Mouse (Mus musculus) testis, adult 2 months (tissue): Measurements from ENCODE around the gene Tssk4. TPM values are rescaled to one million over a fixed set of nuclear protein-coding genes. Genes with fewer than 3 reads are reported as not detected.

ENCODE experiments used
- H3K27ac ChIP-seq: fragments of 200-500 bp; 2 replicates; pipeline ENCODE4 v1.5.1; 2012; ENCODE audit warnings: low read depth, low read length; ENCODE audit not compliant: control insufficient read depth, insufficient read depth
- H3K27me3 ChIP-seq: fragments of 200-500 bp; 2 replicates; pipeline ENCODE4 v1.6.1; 2012; ENCODE audit warnings: mild to moderate bottlenecking, low read length, moderate library complexity; ENCODE audit not compliant: control insufficient read depth, insufficient read depth
- H3K36me3 ChIP-seq: fragments of 200-500 bp; 2 replicates; pipeline ENCODE4 v1.6.1; 2012; ENCODE audit warnings: mild to moderate bottlenecking, low read length; ENCODE audit not compliant: control insufficient read depth, insufficient read depth
- H3K4me1 ChIP-seq: fragments of 200-500 bp; 2 replicates; pipeline ENCODE4 v1.6.1; 2012; ENCODE audit warnings: low read length; ENCODE audit not compliant: control insufficient read depth, insufficient read depth
- H3K4me3 ChIP-seq: fragments of 200-500 bp; 2 replicates; pipeline ENCODE4 v1.5.1; 2012; ENCODE audit warnings: low read depth, mild to moderate bottlenecking, low read length, moderate library complexity, mixed read lengths; ENCODE audit not compliant: control insufficient read depth
- CTCF ChIP-seq: fragments of 200-500 bp; IDR thresholded peaks from 2 replicates; pipeline ENCODE4 v1.5.1; 2012; ENCODE audit warnings: low read depth, mild to moderate bottlenecking, inconsistent platforms, low read length, moderate library complexity; ENCODE audit not compliant: control insufficient read depth, insufficient read depth, insufficient replicate concordance
- POLR2A ChIP-seq: fragments of 200-500 bp; IDR thresholded peaks from 2 replicates; pipeline ENCODE4 v1.6.1; 2012; ENCODE audit warnings: low read depth, mild to moderate bottlenecking, inconsistent platforms, low read length, moderate library complexity; ENCODE audit not compliant: control insufficient read depth
- polyA plus RNA-seq: library from polyadenylated mRNA; depleted of rRNA; stranded (reverse); fragments of >200 nt; gene quantifications from 2 replicates; pipeline ENCODE4 v1.2.3, GENCODE M21; 2012

Tssk4 gene
- polyA plus RNA-seq, 1 experiment: 200 TPM

DNA sequence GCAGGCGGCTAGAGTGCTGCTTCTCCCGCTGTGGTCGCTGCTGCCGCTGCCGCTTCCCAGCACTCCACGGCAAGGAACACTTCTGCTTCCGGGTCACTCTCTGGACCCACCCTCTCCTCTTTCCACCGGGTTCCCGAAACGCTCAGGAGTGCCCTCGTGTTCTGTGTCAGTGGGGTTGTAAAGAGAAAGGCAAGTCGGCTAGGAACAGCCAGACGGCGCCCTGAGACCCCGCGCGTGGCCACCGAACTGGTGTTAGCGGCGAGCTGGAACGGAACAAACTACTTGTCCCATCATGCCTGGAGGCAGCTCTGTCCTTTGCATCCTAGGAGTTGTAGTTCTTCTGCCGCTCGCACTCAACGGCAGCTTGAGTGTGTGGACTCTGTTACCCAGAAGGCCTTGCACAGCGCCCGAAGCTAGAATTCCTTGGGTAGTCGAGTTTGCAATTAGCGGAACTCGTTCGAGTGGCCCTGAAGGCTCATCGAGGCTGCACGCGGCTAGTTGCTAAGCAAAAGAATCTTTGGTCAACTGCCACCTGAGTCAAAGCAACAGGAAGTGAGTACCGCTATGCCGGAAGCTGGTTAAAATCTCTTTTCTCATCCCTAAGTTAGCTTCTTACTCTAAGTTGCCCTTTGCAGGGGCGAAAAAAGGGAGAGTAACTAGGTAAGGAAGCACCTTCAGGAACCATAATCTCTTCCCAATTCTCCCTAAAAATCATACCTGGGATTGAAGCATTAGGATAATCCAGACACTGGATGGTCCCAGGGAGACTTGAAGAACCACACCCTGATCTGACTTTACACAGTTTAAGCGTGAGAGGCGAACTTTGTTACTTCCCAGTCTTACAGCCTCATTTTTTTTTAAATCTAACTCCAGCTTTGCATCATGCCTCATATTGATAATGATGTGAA lies 22.1 kb downstream of the Tssk4 start, which contains the start of the genes Gmpr2 and Nedd8:
TSS of gene Gmpr2 (plus strand) at position 109 of the 908 bp plus-strand sequence.
TSS of gene Nedd8 (minus strand) at position 292 of the 908 bp plus-strand sequence.
- TF ChIP-seq POLR2A: peak; percentile 75
- no peak for TF ChIP-seq CTCF

DNA sequence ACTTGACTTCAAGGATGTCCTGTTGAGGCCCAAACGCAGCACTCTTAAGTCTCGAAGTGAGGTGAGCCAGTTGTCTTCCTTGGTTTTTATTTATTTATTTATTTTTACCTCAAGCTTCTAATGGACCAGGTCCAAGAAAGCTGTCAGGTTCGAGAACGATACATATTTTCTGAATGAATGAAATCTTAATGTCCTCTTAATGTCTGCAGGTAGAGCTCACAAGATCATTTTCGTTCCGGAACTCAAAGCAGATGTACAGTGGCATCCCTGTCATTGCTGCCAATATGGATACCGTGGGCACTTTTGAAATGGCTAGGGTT lies 22.7 kb downstream of the Tssk4 start:
- peak overlapping the region; percentile 99; the same call in 1 of the 2 replicates for H3K4me3 ChIP-seq
- TF ChIP-seq POLR2A: no peak
- H3K27ac ChIP-seq: peak overlapping the region; percentile 93
- H3K27me3 ChIP-seq: no peaks in the 10 kb centered on the region
- H3K4me1 ChIP-seq: no peaks in the 10 kb centered on the region; the same call in 1 of the 2 replicates
- H3K36me3 ChIP-seq: peaks cover 6% of the 10 kb centered on the region

More for the DNA sequence above, 22.1 kb downstream of the Tssk4 start, which contains the start of the genes Gmpr2 and Nedd8:
- Histone ChIP-seq H3K4me1 (no peaks in the 10 kb centered on the region; the same call in 1 of the 2 replicates), H3K36me3 (peaks cover 6% of the 10 kb centered on the region), H3K27ac (peak within 1 kb of the TSS; percentile 100), H3K27me3 (no peaks in the 10 kb centered on the region), H3K4me3 (peak within 1 kb of the TSS; percentile 99)

DNA sequence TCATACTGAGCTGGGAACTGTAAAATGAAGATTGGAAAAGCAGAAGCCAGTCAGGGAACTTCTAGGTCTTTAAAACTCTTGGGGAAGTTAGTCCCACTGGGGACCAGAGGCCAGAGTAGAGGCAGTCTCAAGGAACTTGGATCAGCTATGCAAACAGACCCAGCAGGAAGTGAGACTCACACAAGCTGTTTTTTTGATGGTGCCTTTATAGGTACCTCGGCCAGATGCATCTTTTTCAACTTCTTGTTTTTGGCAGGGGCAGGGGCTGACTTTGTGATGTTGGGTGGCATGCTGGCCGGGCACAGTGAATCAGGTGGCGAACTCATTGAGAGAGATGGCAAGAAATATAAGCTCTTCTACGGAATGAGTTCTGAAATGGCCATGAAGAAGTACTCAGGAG lies 27.6 kb downstream of the Tssk4 start:
- no peaks in the 10 kb centered on the region for H3K27me3 ChIP-seq
- no peak for TF ChIP-seq CTCF
- TF ChIP-seq POLR2A: no peak
- no peak overlapping the region for H3K4me3 ChIP-seq
- H3K27ac ChIP-seq: no peak overlapping the region
- H3K36me3 ChIP-seq: peaks cover 7% of the 10 kb centered on the region
- H3K4me1 ChIP-seq: peaks cover 4% of the 10 kb centered on the region; the same call in 1 of the 2 replicates

DNA sequence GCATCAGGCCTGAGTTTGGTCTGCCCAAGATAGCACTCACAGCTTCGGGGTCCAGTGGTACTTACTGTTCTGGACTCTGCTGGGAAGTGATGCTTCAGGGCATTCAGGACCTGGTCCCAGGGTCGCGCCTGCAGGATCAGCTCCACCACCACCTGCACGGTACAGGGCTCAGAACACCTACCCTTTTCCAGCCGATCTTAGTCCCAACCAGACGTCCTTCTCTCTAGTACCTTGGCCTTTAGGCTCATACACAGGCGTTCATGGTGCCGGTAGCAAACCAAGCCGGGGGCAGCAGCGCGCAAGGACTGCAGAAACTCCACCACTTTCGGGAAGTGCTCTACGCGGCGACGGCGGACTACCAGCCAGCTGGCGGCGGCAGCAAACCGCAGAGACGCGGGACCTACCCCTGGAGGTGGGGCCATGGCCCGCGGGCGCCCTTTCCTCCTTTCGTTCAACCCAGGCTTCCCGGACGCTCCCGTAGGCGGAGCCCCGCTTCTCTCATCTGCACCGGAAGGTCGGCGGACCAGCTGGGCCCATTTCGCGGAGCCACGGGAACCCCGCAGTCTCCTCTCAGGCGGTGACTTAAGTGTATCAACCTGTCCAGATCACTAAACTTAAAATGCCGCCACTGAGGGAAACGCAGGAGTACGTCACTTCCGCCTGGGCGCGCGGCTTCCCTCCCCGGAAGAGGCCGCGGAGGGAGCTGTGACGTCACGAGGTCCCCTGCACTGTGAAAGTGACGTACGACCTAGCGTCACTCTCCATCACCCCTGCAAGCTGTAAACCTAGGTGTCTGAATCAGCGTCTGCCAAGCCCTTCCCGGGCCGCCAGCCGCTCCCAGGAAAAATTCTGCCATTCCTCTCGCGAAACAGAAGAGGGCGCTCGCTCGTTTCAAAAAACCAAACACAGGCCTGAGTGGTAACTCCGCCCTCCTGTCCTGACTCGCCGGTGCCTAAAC lies 31.5 kb downstream of the Tssk4 start, which contains the start of gene Tinf2:
TSS of gene Tinf2 (minus strand) at position 661 of the 958 bp plus-strand sequence.
- peak within 1 kb of the TSS; percentile 90 for H3K27ac ChIP-seq
- H3K4me1 ChIP-seq: peaks cover 4% of the 10 kb centered on the region; the same call in 1 of the 2 replicates
- peak; percentile 51; the same call in 1 of the 2 replicates for TF ChIP-seq POLR2A
- peak; percentile 71 for TF ChIP-seq CTCF
- H3K27me3 ChIP-seq: no peaks in the 10 kb centered on the region
- peak within 1 kb of the TSS; percentile 97 for H3K4me3 ChIP-seq
- peaks cover 6% of the 10 kb centered on the region for H3K36me3 ChIP-seq

DNA sequence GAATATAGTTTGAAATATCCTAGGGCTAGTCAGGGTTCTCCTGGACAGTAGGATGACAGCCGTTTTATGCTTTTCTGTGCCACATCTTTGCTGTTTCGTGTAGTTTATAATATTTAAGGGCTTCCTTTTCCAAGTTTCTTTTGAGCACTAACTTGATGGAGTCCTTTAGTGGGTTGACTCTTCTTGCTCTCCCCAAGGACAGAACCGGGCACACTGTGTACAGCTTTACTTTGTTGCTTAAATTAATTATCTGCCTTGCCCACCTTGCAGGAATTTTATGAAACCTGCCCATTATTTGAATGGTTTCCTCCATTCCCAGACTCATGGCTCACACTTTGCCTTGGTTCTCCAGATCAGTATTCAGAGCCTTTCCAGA lies 32.1 kb downstream of the Tssk4 start:
- Histone ChIP-seq H3K27ac (peak overlapping the region; percentile 90), H3K4me1 (peaks cover 4% of the 10 kb centered on the region; the same call in 1 of the 2 replicates), H3K27me3 (no peaks in the 10 kb centered on the region), H3K36me3 (peaks cover 1% of the 10 kb centered on the region; the same call in 1 of the 2 replicates), H3K4me3 (peak overlapping the region; percentile 97)
- TF ChIP-seq CTCF (no peak), POLR2A (no peak)

DNA sequence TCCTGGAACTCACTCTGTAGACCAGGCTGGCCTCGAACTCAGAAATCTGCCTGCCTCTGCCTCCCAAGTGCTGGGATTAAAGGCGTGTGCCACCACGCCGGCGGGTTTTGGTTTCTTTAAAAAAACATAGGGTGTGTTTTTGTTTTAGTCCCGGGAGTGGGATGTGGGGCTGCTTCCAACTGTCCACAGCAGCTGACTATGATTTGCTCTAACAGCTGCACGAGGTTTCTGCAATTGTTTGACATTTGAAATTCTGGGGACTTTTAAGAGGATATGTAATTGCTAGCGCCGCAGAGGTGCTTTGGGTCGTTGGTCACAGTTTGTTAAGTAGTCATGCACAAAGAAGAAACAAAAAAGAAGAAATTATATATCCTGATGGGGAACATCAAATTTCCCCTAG lies 39.4 kb downstream of the Tssk4 start:
- Histone ChIP-seq H3K27me3 (no peaks in the 10 kb centered on the region), H3K36me3 (no peaks in the 10 kb centered on the region), H3K27ac (no peak overlapping the region), H3K4me3 (no peak overlapping the region), H3K4me1 (no peaks in the 10 kb centered on the region)
- TF ChIP-seq POLR2A (no peak), CTCF (no peak)

DNA sequence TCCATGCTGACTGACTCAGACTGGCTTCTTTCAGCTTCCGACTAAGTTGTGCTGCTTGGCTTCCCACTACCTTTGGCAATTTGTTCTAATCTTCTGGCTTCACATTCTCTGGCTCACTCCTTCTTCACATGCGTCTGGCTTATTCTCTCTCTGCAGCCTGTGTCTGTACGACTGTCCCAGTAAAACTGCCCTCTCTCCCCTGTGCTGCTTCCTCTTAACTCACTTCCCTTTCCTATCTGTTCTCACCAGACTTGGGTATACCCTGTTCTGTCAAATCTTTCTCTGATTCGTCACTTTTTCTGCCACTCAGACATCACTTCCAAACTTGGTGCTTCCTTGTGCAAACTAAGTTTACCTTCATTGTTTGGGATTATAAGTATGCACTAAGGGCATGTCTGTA lies 47.2 kb downstream of the Tssk4 start:
- no peak for TF ChIP-seq POLR2A
- TF ChIP-seq CTCF: no peak
- no peak overlapping the region for H3K4me3 ChIP-seq
- H3K27ac ChIP-seq: no peak overlapping the region
- no peaks in the 10 kb centered on the region for H3K36me3 ChIP-seq
- H3K27me3 ChIP-seq: no peaks in the 10 kb centered on the region
- no peaks in the 10 kb centered on the region for H3K4me1 ChIP-seq
